Mouse (Mus musculus) frontal cortex, postnatal 10 days (tissue): ENCODE measurements around the gene Sspn.
A peak's percentile ranks its signal among the peaks of the same experiment; 100 is the strongest.

Experiments used
- DNase-seq, 2 experiments: peaks; one replicate each; pipeline ENCODE4 v3.0.0; 2022; ENCODE audit warnings: low spot score in 2 of 2, mixed read lengths in 1 of 2

The Sspn gene

GRCm38 (mm10) chr6:145973356-145973755 lies 41.9 kb downstream of the Sspn start:
- no peak for DNase-seq

- DNase-seq, result no peak
These were observed 43.3 kb downstream of the Sspn start for GRCm38 (mm10) chr6:145974766-145975165.

GRCm38 (mm10) chr6:145977344-145977743 lies 45.9 kb downstream of the Sspn start:
- no peak for DNase-seq

GRCm38 (mm10) chr6:145977771-145978450 lies 46.5 kb downstream of the Sspn start:
- DNase-seq, result no peak

- no peak for DNase-seq
These were observed 49.6 kb downstream of the Sspn start for GRCm38 (mm10) chr6:145981074-145981473.

GRCm38 (mm10) chr6:145982335-145982734 lies 50.9 kb downstream of the Sspn start:
- no peak for DNase-seq

- DNase-seq, result no peak
These were observed 59.1 kb downstream of the Sspn start for GRCm38 (mm10) chr6:145990578-145990977.

GRCm38 (mm10) chr6:145992526-145992925 lies 61.1 kb downstream of the Sspn start:
- no peak for DNase-seq

- no peak for DNase-seq
These were observed 61.5 kb downstream of the Sspn start for GRCm38 (mm10) chr6:145992985-145993384.

GRCm38 (mm10) chr6:145998314-145999007 lies 67.0 kb downstream of the Sspn start:
- DNase-seq, result peak; percentile 25 to 34

GRCm38 (mm10) chr6:146000767-146001166 lies 69.3 kb downstream of the Sspn start:
- DNase-seq, result no peak

GRCm38 (mm10) chr6:146001396-146002191 lies 70.2 kb downstream of the Sspn start:
- DNase-seq, result no peak

GRCm38 (mm10) chr6:146004174-146004601 lies 72.7 kb downstream of the Sspn start:
- DNase-seq, result no peak

GRCm38 (mm10) chr6:146005129-146005886 lies 73.9 kb downstream of the Sspn start:
- DNase-seq, result no peak

- DNase-seq, result no peak
These were observed 74.6 kb downstream of the Sspn start for GRCm38 (mm10) chr6:146005935-146006564.

GRCm38 (mm10) chr6:146006753-146007152 lies 75.3 kb downstream of the Sspn start:
- DNase-seq, result no peak

- peak; percentile 37 to 40 for DNase-seq
These were observed 77.1 kb downstream of the Sspn start for GRCm38 (mm10) chr6:146008450-146008981.

GRCm38 (mm10) chr6:146009163-146009915 lies 77.9 kb downstream of the Sspn start:
- no peak for DNase-seq

GRCm38 (mm10) chr6:146010093-146010764 lies 78.8 kb downstream of the Sspn start:
- peak in 1 of 2 experiments; percentile 17 for DNase-seq

- DNase-seq, result no peak
These were observed 82.9 kb downstream of the Sspn start for GRCm38 (mm10) chr6:146014312-146014711.
